Mouse (Mus musculus) cerebellum, adult 2 months (tissue): ENCODE measurements around the gene Mief1.

Experiments used
- CTCF ChIP-seq: fragments of 200-500 bp; IDR thresholded peaks from 2 replicates; pipeline ENCODE4 v1.5.1; 2011; ENCODE audit warnings: low read depth, mild to moderate bottlenecking, control low read depth, low read length, moderate library complexity, borderline replicate concordance; ENCODE audit not compliant: insufficient read depth
- POLR2A ChIP-seq: fragments of 200-500 bp; IDR thresholded peaks from 2 replicates; pipeline ENCODE4 v1.6.1; 2011; ENCODE audit warnings: low read length, control low read depth, borderline replicate concordance; ENCODE audit not compliant: insufficient read depth

DNA sequence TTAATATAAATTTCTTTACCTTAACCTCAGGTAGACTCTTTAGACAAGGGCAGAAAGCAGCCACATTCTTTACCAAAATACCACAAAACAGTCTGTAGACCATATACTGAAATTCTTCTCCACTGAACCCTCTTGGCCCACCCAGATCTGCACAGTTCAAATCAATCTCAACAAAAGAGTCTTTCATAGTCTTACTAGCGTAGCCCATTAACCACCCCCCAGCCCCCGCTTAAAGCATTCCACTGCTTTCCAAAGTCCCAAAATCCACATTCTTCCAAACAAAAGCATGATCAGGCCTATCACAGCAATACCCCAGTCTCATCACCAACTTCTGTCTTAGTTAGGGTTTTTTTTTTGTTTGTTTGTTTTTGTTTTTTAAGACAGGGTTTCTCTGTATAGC, 34.3 kb upstream of the Mief1 start:
- TF ChIP-seq CTCF: no peak
- TF ChIP-seq POLR2A: no peak
